Mouse (Mus musculus) urinary bladder, postnatal 14 days (tissue): Measurements from ENCODE around the gene Letm1.

ENCODE experiments used
- DNase-seq: peaks from one replicate; pipeline ENCODE4 v3.0.0; 2021; ENCODE audit warnings: low spot score

Letm1 gene

GRCm38 (mm10) chr5:33706350-33706629, 76.3 kb downstream of the Letm1 start:
- DNase-seq, result no peak

- no peak for DNase-seq
Observed at GRCm38 (mm10) chr5:33705612-33706349, 76.8 kb downstream of the Letm1 start.

- DNase-seq, result no peak
Observed at GRCm38 (mm10) chr5:33704945-33705611, 77.5 kb downstream of the Letm1 start.

GRCm38 (mm10) chr5:33703999-33704398, 78.6 kb downstream of the Letm1 start:
- DNase-seq, result no peak

GRCm38 (mm10) chr5:33701832-33702231, 80.8 kb downstream of the Letm1 start:
- no peak for DNase-seq

- no peak for DNase-seq
Observed at GRCm38 (mm10) chr5:33700010-33700409, 82.6 kb downstream of the Letm1 start.

GRCm38 (mm10) chr5:33698669-33699068, 83.9 kb downstream of the Letm1 start:
- no peak for DNase-seq

- no peak for DNase-seq
Observed at GRCm38 (mm10) chr5:33697947-33698512, 84.6 kb downstream of the Letm1 start.

GRCm38 (mm10) chr5:33697534-33697933, 85.1 kb downstream of the Letm1 start:
- DNase-seq, result no peak

GRCm38 (mm10) chr5:33696430-33696829, 86.2 kb downstream of the Letm1 start:
- peak; percentile 83 for DNase-seq

GRCm38 (mm10) chr5:33695718-33696121, 86.9 kb downstream of the Letm1 start:
- no peak for DNase-seq

GRCm38 (mm10) chr5:33694848-33695717, 87.5 kb downstream of the Letm1 start:
- DNase-seq, result peak; percentile 74

GRCm38 (mm10) chr5:33694461-33694847, 88.2 kb downstream of the Letm1 start:
- no peak for DNase-seq

- peak; percentile 70 for DNase-seq
Observed at GRCm38 (mm10) chr5:33692393-33692792, 90.2 kb downstream of the Letm1 start.

- DNase-seq, result no peak
Observed at GRCm38 (mm10) chr5:33689852-33690645, 92.6 kb downstream of the Letm1 start.
